ENCODE assay signal across 24 mouse cellular contexts in the genomic region with DNA sequence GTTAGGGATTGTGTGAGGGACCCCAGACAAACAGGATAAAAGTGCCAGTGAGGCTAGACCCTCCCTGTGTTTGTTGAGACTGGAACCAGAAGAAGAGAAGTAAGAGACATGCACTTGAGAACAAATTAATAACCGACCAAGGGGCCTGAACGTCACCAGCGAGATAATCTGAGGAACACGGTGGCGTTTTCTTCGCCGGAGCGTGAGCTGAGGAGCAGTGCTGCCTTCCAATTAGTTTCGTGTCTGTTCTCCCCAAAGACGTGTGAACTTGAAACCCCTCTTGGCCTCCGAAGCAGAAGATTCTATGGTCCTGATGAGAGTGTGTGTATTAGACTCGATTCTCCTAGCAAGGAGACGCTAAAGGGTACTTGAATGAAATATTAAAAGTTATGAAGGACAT. TPM values are rescaled to one million over a fixed set of nuclear protein-coding genes. Genes with fewer than 3 reads are reported as not detected.
DNase-seq lines count a peak whose midpoint lies in the region; ATAC-seq and TF ChIP-seq lines count a peak whose summit lies in the region.
"Had no signal": no experiment of that assay in that cellular context is flagged by ENCODE, and none has a peak within 500 bp of the region (broad histone marks: within the 10 kb centered on the region; RNA-seq: fewer than 3 reads in every experiment).

No protein-coding gene starts in this region.

- ATAC-seq in heart, embryonic 12.5 days (ENCODE audit: insufficient number of reproducible peaks, low FRiP score) = no peak
- ATAC-seq in intestine, postnatal 0 days = no peak
- ATAC-seq: activated CD4-positive, CD25-positive, alpha-beta regulatory T cell, adult 4 months; CD4-positive, CD25-positive, alpha-beta regulatory T cell, adult 4 months; forebrain, embryonic 13.5 days; forebrain, embryonic 15.5 days; Patski had no signal

- WGBS in heart, embryonic 12.5 days = 90% methylated on average over 13 of the region's 13 CpGs
- 95% methylated on average over 13 of the region's 13 CpGs for WGBS in limb, embryonic 10.5 days
- 91% methylated on average over 13 of the region's 13 CpGs for WGBS in intestine, postnatal 0 days

- 0 out of 2 replicates have a peak, but pooled peaks cover under 1% of the 10 kb centered on the region for H3K36me3 ChIP-seq in heart, embryonic 12.5 days
- H3K36me3 ChIP-seq in limb, embryonic 10.5 days = no peaks in the 10 kb centered on the region; the same call in 1 of the 2 replicates
- no peaks in the 10 kb centered on the region for H3K36me3 ChIP-seq in intestine, postnatal 0 days (ENCODE audit: control insufficient read depth, insufficient read depth)
- H3K36me3 ChIP-seq: embryonic facial prominence, embryonic 10.5 days; embryonic facial prominence, embryonic 12.5 days; forebrain, embryonic 15.5 days had no signal

- no peak overlapping the region for H3K4me2 ChIP-seq in heart, embryonic 12.5 days
- H3K4me2 ChIP-seq in intestine, postnatal 0 days (replicated peaks; ENCODE audit: low read depth) = no peak overlapping the region
- H3K4me2 ChIP-seq: embryonic facial prominence, embryonic 12.5 days; forebrain, embryonic 13.5 days; forebrain, embryonic 15.5 days had no signal

- no peak for TF ChIP-seq CTCF in intestine, postnatal 0 days (IDR thresholded peaks at IDR 0.05; ENCODE audit: low read depth)

- no peak overlapping the region for H3K27ac ChIP-seq in heart, embryonic 12.5 days (ENCODE audit: poor library complexity, severe bottlenecking)
- no peak overlapping the region for H3K27ac ChIP-seq in limb, embryonic 10.5 days
- H3K27ac ChIP-seq in intestine, postnatal 0 days (ENCODE audit: low read depth, low read length) = no peak overlapping the region
- H3K27ac ChIP-seq: embryonic facial prominence, embryonic 10.5 days; embryonic facial prominence, embryonic 12.5 days; forebrain, embryonic 13.5 days; forebrain, embryonic 15.5 days had no signal

- H3K4me1 ChIP-seq in heart, embryonic 12.5 days (replicated peaks) = peaks cover 21% of the 10 kb centered on the region; the same call in 1 of the 2 replicates
- H3K4me1 ChIP-seq in limb, embryonic 10.5 days = 0 out of 2 replicates have a peak, but pooled peaks cover 2% of the 10 kb centered on the region
- no peaks in the 10 kb centered on the region for H3K4me1 ChIP-seq in intestine, postnatal 0 days (replicated peaks; ENCODE audit: control insufficient read depth, insufficient read depth, low read length)
- H3K4me1 ChIP-seq: embryonic facial prominence, embryonic 12.5 days; forebrain, embryonic 13.5 days; forebrain, embryonic 15.5 days had no signal

- peak; percentile 52 for DNase-seq in heart, adult 11 months
- DNase-seq in heart, postnatal 4 days = peak; percentile 2
- DNase-seq in heart, adult 18-20 months = no peak
- DNase-seq in limb, embryonic 10.5 days (ENCODE audit: low spot score) = peak; percentile 11
- DNase-seq: adrenal gland, adult 8-10 months; adrenal gland, postnatal 14 days; adrenal gland, postnatal 36 days; B cell, adult 2 months; cerebellum, adult 11-12 months; cerebellum, adult 2 months; cerebellum, adult 9-10 months; cerebellum, postnatal 10 days; cerebellum, postnatal 25 days had no signal

- H3K9me3 ChIP-seq in heart, embryonic 12.5 days (replicated peaks) = no peaks in the 10 kb centered on the region
- no peaks in the 10 kb centered on the region for H3K9me3 ChIP-seq in limb, embryonic 10.5 days (replicated peaks)
- H3K9me3 ChIP-seq in intestine, postnatal 0 days (ENCODE audit: control insufficient read depth) = no peaks in the 10 kb centered on the region
- H3K9me3 ChIP-seq: embryonic facial prominence, embryonic 10.5 days; embryonic facial prominence, embryonic 12.5 days; forebrain, embryonic 13.5 days; forebrain, embryonic 15.5 days; G1E had no signal

- no peaks in the 10 kb centered on the region for H3K27me3 ChIP-seq in heart, embryonic 12.5 days (replicated peaks)
- H3K27me3 ChIP-seq in limb, embryonic 10.5 days (ENCODE audit: low read depth, poor library complexity, severe bottlenecking) = no peaks in the 10 kb centered on the region
- H3K27me3 ChIP-seq in intestine, postnatal 0 days (replicated peaks; ENCODE audit: control insufficient read depth, insufficient read depth, low read length) = no peaks in the 10 kb centered on the region
- H3K27me3 ChIP-seq: CH12.LX; embryonic facial prominence, embryonic 12.5 days; forebrain, embryonic 13.5 days; forebrain, embryonic 15.5 days; Patski had no signal

- no peak overlapping the region for H3K4me3 ChIP-seq in heart, embryonic 12.5 days
- H3K4me3 ChIP-seq in limb, embryonic 10.5 days = no peak overlapping the region
- H3K4me3 ChIP-seq in intestine, postnatal 0 days (ENCODE audit: low read depth, low read length) = no peak overlapping the region
- H3K4me3 ChIP-seq: embryonic facial prominence, embryonic 10.5 days; embryonic facial prominence, embryonic 12.5 days; forebrain, embryonic 13.5 days; forebrain, embryonic 15.5 days had no signal

- no peak overlapping the region for H3K9ac ChIP-seq in heart, embryonic 12.5 days
- H3K9ac ChIP-seq in intestine, postnatal 0 days (ENCODE audit: low read depth, low read length) = no peak overlapping the region
- H3K9ac ChIP-seq: embryonic facial prominence, embryonic 12.5 days; forebrain, embryonic 13.5 days; forebrain, embryonic 15.5 days had no signal

RNA-seq across cellular contexts. Expression of gene Dera, which starts 19.8 kb away (rescaled TPM):
- polyA plus RNA-seq in heart, embryonic 12.5 days (2016; fragmentation: Nextera tagmentation; extraction: Ambion mirVana) = 62.3 and 63.6 TPM in 2 replicates
- total RNA-seq in heart, postnatal 4 days (2021) = 10 to 100 TPM; 20.5 to 23.2 TPM
- total RNA-seq in heart, adult 18-20 months (2021) = 1 to 10 TPM; 5.2 to 7.8 TPM
- 76.0 and 87.9 TPM in 2 replicates for polyA plus RNA-seq in limb, embryonic 10.5 days (2016; fragmentation: Nextera tagmentation; extraction: Ambion mirVana)
- 122 and 130 TPM in 2 replicates for polyA plus RNA-seq in intestine, postnatal 0 days (2015; fragmentation: Nextera tagmentation; extraction: Ambion mirVana)

RNA-seq across cellular contexts. Expression of gene Strap, which starts 39.3 kb away (rescaled TPM):
- 136 and 138 TPM in 2 replicates for polyA plus RNA-seq in heart, embryonic 12.5 days (2016; fragmentation: Nextera tagmentation; extraction: Ambion mirVana)
- total RNA-seq in heart, postnatal 4 days (2021) = 100 to 1,000 TPM; 115 to 121 TPM
- total RNA-seq in heart, adult 18-20 months (2021) = 10 to 100 TPM; 86.9 to 94.5 TPM
- 227 and 229 TPM in 2 replicates for polyA plus RNA-seq in limb, embryonic 10.5 days (2016; fragmentation: Nextera tagmentation; extraction: Ambion mirVana)
- polyA plus RNA-seq in intestine, postnatal 0 days (2015; fragmentation: Nextera tagmentation; extraction: Ambion mirVana) = 71.0 and 71.4 TPM in 2 replicates

Comparison
In these comparisons a context has a peak if more than half of its experiments do, and no peak if none do; other contexts are left out.
1. DNase-seq: peak in heart, adult 11 months (single experiment), heart, postnatal 4 days (single experiment) and limb, embryonic 10.5 days (single experiment); none in heart, adult 18-20 months (0 of 2).